Mouse (Mus musculus): ENCODE measurements at regions not wholly inside any gene's neighbourhood (a gene's known extent, or its start where the extent isn't known, plus 50 kb on each side); places are given as distances from the start of the nearest gene placed in this dataset.

GRCm38 (mm10) chr19:57541693-57542314 is 69.0 kb upstream of the Atrnl1 start:
- Histone ChIP-seq H3K4me2 (ENCODE audit: low read depth, low read length) (no peak overlapping the region), H3K27me3 (ENCODE audit: control insufficient read depth, insufficient read depth, low read length) (no peaks in the 10 kb centered on the region), H3K36me3 (replicated peaks; ENCODE audit: control insufficient read depth, insufficient read depth, low read depth, low read length) (no peaks in the 10 kb centered on the region), H3K4me3 (ENCODE audit: low read depth, low read length) (no peak overlapping the region), H3K9ac (replicated peaks; ENCODE audit: low read length) (no peak overlapping the region), H3K9me3 (replicated peaks; ENCODE audit: control insufficient read depth, low read length) (no peaks in the 10 kb centered on the region), H3K4me1 (ENCODE audit: control insufficient read depth, insufficient read depth, low read length) (no peaks in the 10 kb centered on the region; the same call in 1 of the 2 replicates), H3K27ac (replicated peaks; ENCODE audit: low read depth, low read length) (no peak overlapping the region)
- DNase-seq (ENCODE audit: low spot score) (no peak), ATAC-seq (replicated peaks; ENCODE audit: insufficient number of reproducible peaks, low FRiP score, low TSS enrichment, low read depth) (no peak)
- WGBS, result 85% methylated on average over 8 of the region's 8 CpGs

GRCm38 (mm10) chr19:57542506-57542905 is 68.3 kb upstream of the Atrnl1 start:
- no peaks in the 10 kb centered on the region for H3K36me3 ChIP-seq (replicated peaks; ENCODE audit: control insufficient read depth, insufficient read depth, low read depth, low read length)
- H3K4me1 ChIP-seq (ENCODE audit: control insufficient read depth, insufficient read depth, low read length), result no peaks in the 10 kb centered on the region; the same call in 1 of the 2 replicates
- H3K9ac ChIP-seq (replicated peaks; ENCODE audit: low read length), result no peak overlapping the region
- H3K4me2 ChIP-seq (ENCODE audit: low read depth, low read length), result no peak overlapping the region
- ATAC-seq (replicated peaks; ENCODE audit: insufficient number of reproducible peaks, low FRiP score, low TSS enrichment, low read depth) (no peak), DNase-seq (ENCODE audit: low spot score) (no peak)
- no peak overlapping the region for H3K4me3 ChIP-seq (ENCODE audit: low read depth, low read length)
- no peaks in the 10 kb centered on the region for H3K9me3 ChIP-seq (replicated peaks; ENCODE audit: control insufficient read depth, low read length)
- no peaks in the 10 kb centered on the region for H3K27me3 ChIP-seq (ENCODE audit: control insufficient read depth, insufficient read depth, low read length)
- H3K27ac ChIP-seq (replicated peaks; ENCODE audit: low read depth, low read length), result no peak overlapping the region
- 91% methylated on average over 5 of the region's 5 CpGs for WGBS

- H3K9me3 ChIP-seq (replicated peaks; ENCODE audit: control insufficient read depth, low read length), result no peaks in the 10 kb centered on the region
- no peaks in the 10 kb centered on the region; the same call in 1 of the 2 replicates for H3K4me1 ChIP-seq (ENCODE audit: control insufficient read depth, insufficient read depth, low read length)
- H3K4me2 ChIP-seq (ENCODE audit: low read depth, low read length), result peak overlapping the region; percentile 23; the same call in 1 of the 2 replicates
- DNase-seq (ENCODE audit: low spot score), result peak; percentile 71
- WGBS, result 41% methylated on average over 13 of the region's 13 CpGs
- H3K27ac ChIP-seq (replicated peaks; ENCODE audit: low read depth, low read length), result no peak overlapping the region; the same call in 1 of the 2 replicates
- no peaks in the 10 kb centered on the region for H3K36me3 ChIP-seq (replicated peaks; ENCODE audit: control insufficient read depth, insufficient read depth, low read depth, low read length)
- H3K4me3 ChIP-seq (ENCODE audit: low read depth, low read length), result no peak overlapping the region
- no peak for ATAC-seq (replicated peaks; ENCODE audit: insufficient number of reproducible peaks, low FRiP score, low TSS enrichment, low read depth)
- no peak overlapping the region for H3K9ac ChIP-seq (replicated peaks; ENCODE audit: low read length)
- no peaks in the 10 kb centered on the region for H3K27me3 ChIP-seq (ENCODE audit: control insufficient read depth, insufficient read depth, low read length)
These were observed 67.1 kb upstream of the Atrnl1 start for GRCm38 (mm10) chr19:57543681-57544214.

GRCm38 (mm10) chr19:57544229-57544879 is 66.5 kb upstream of the Atrnl1 start:
- no peaks in the 10 kb centered on the region for H3K36me3 ChIP-seq (replicated peaks; ENCODE audit: control insufficient read depth, insufficient read depth, low read depth, low read length)
- H3K9me3 ChIP-seq (replicated peaks; ENCODE audit: control insufficient read depth, low read length), result no peaks in the 10 kb centered on the region
- H3K9ac ChIP-seq (replicated peaks; ENCODE audit: low read length), result no peak overlapping the region
- H3K4me2 ChIP-seq (ENCODE audit: low read depth, low read length), result peak overlapping the region; percentile 23; the same call in 1 of the 2 replicates
- H3K27me3 ChIP-seq (ENCODE audit: control insufficient read depth, insufficient read depth, low read length), result no peaks in the 10 kb centered on the region
- H3K4me3 ChIP-seq (ENCODE audit: low read depth, low read length), result no peak overlapping the region
- 50% methylated on average over 17 of the region's 17 CpGs for WGBS
- no peak overlapping the region for H3K27ac ChIP-seq (replicated peaks; ENCODE audit: low read depth, low read length)
- H3K4me1 ChIP-seq (ENCODE audit: control insufficient read depth, insufficient read depth, low read length), result no peaks in the 10 kb centered on the region; the same call in 1 of the 2 replicates
- peak; percentile 24 for DNase-seq (ENCODE audit: low spot score)
- no peak for ATAC-seq (replicated peaks; ENCODE audit: insufficient number of reproducible peaks, low FRiP score, low TSS enrichment, low read depth)

- no peak overlapping the region for H3K9ac ChIP-seq (replicated peaks; ENCODE audit: low read length)
- ATAC-seq (replicated peaks; ENCODE audit: insufficient number of reproducible peaks, low FRiP score, low TSS enrichment, low read depth) (no peak), DNase-seq (ENCODE audit: low spot score) (no peak)
- no peak overlapping the region for H3K4me3 ChIP-seq (ENCODE audit: low read depth, low read length)
- no peak overlapping the region for H3K4me2 ChIP-seq (ENCODE audit: low read depth, low read length)
- no peaks in the 10 kb centered on the region for H3K27me3 ChIP-seq (ENCODE audit: control insufficient read depth, insufficient read depth, low read length)
- 75% methylated on average over 2 of the region's 2 CpGs for WGBS
- no peaks in the 10 kb centered on the region for H3K9me3 ChIP-seq (replicated peaks; ENCODE audit: control insufficient read depth, low read length)
- no peak overlapping the region for H3K27ac ChIP-seq (replicated peaks; ENCODE audit: low read depth, low read length)
- H3K36me3 ChIP-seq (replicated peaks; ENCODE audit: control insufficient read depth, insufficient read depth, low read depth, low read length), result no peaks in the 10 kb centered on the region
- no peaks in the 10 kb centered on the region; the same call in 1 of the 2 replicates for H3K4me1 ChIP-seq (ENCODE audit: control insufficient read depth, insufficient read depth, low read length)
These were observed 65.8 kb upstream of the Atrnl1 start for GRCm38 (mm10) chr19:57545071-57545470.

- no peaks in the 10 kb centered on the region for H3K27me3 ChIP-seq (ENCODE audit: control insufficient read depth, insufficient read depth, low read length)
- H3K4me1 ChIP-seq (ENCODE audit: control insufficient read depth, insufficient read depth, low read length), result no peaks in the 10 kb centered on the region; the same call in 1 of the 2 replicates
- WGBS, result 67% methylated on average over 2 of the region's 2 CpGs
- H3K4me2 ChIP-seq (ENCODE audit: low read depth, low read length), result no peak overlapping the region
- DNase-seq (ENCODE audit: low spot score) (no peak), ATAC-seq (replicated peaks; ENCODE audit: insufficient number of reproducible peaks, low FRiP score, low TSS enrichment, low read depth) (no peak)
- H3K27ac ChIP-seq (replicated peaks; ENCODE audit: low read depth, low read length), result no peak overlapping the region
- no peaks in the 10 kb centered on the region for H3K9me3 ChIP-seq (replicated peaks; ENCODE audit: control insufficient read depth, low read length)
- H3K4me3 ChIP-seq (ENCODE audit: low read depth, low read length), result no peak overlapping the region
- no peak overlapping the region for H3K9ac ChIP-seq (replicated peaks; ENCODE audit: low read length)
- no peaks in the 10 kb centered on the region for H3K36me3 ChIP-seq (replicated peaks; ENCODE audit: control insufficient read depth, insufficient read depth, low read depth, low read length)
These were observed 64.8 kb upstream of the Atrnl1 start for GRCm38 (mm10) chr19:57546039-57546438.

GRCm38 (mm10) chr19:57546519-57546918 is 64.3 kb upstream of the Atrnl1 start:
- DNase-seq (ENCODE audit: low spot score) (no peak), ATAC-seq (replicated peaks; ENCODE audit: insufficient number of reproducible peaks, low FRiP score, low TSS enrichment, low read depth) (no peak)
- Histone ChIP-seq H3K36me3 (replicated peaks; ENCODE audit: control insufficient read depth, insufficient read depth, low read depth, low read length) (no peaks in the 10 kb centered on the region), H3K27ac (replicated peaks; ENCODE audit: low read depth, low read length) (no peak overlapping the region), H3K9me3 (replicated peaks; ENCODE audit: control insufficient read depth, low read length) (no peaks in the 10 kb centered on the region), H3K4me2 (ENCODE audit: low read depth, low read length) (no peak overlapping the region), H3K4me1 (ENCODE audit: control insufficient read depth, insufficient read depth, low read length) (no peaks in the 10 kb centered on the region; the same call in 1 of the 2 replicates), H3K27me3 (ENCODE audit: control insufficient read depth, insufficient read depth, low read length) (no peaks in the 10 kb centered on the region), H3K9ac (replicated peaks; ENCODE audit: low read length) (no peak overlapping the region), H3K4me3 (ENCODE audit: low read depth, low read length) (no peak overlapping the region)
- WGBS, result 92% methylated on average over 10 of the region's 10 CpGs

GRCm38 (mm10) chr19:57548093-57548492 is 62.7 kb upstream of the Atrnl1 start:
- ATAC-seq (replicated peaks; ENCODE audit: insufficient number of reproducible peaks, low FRiP score, low TSS enrichment, low read depth), result no peak
- H3K4me3 ChIP-seq (ENCODE audit: low read depth, low read length), result no peak overlapping the region
- H3K4me2 ChIP-seq (ENCODE audit: low read depth, low read length), result no peak overlapping the region
- no peaks in the 10 kb centered on the region for H3K36me3 ChIP-seq (replicated peaks; ENCODE audit: control insufficient read depth, insufficient read depth, low read depth, low read length)
- no peak overlapping the region for H3K27ac ChIP-seq (replicated peaks; ENCODE audit: low read depth, low read length)
- WGBS, result 90% methylated on average over 11 of the region's 11 CpGs
- H3K9ac ChIP-seq (replicated peaks; ENCODE audit: low read length), result no peak overlapping the region
- no peaks in the 10 kb centered on the region; the same call in 1 of the 2 replicates for H3K4me1 ChIP-seq (ENCODE audit: control insufficient read depth, insufficient read depth, low read length)
- no peak for DNase-seq (ENCODE audit: low spot score)
- H3K27me3 ChIP-seq (ENCODE audit: control insufficient read depth, insufficient read depth, low read length), result no peaks in the 10 kb centered on the region
- H3K9me3 ChIP-seq (replicated peaks; ENCODE audit: control insufficient read depth, low read length), result no peaks in the 10 kb centered on the region
